Mouse (Mus musculus): ENCODE results near the gene Akt3.
A peak's percentile ranks its signal among the peaks of the same experiment; 100 is the strongest.

Akt3 gene

GRCm38 (mm10) chr1:177188708-177189107, 69.3 kb downstream of the Akt3 start:
- DNase-seq (ENCODE audit: low read depth, low spot score): peak; percentile 69

GRCm38 (mm10) chr1:177186751-177187150, 71.3 kb downstream of the Akt3 start:
- no peak for DNase-seq (ENCODE audit: low read depth, low spot score)

DNA sequence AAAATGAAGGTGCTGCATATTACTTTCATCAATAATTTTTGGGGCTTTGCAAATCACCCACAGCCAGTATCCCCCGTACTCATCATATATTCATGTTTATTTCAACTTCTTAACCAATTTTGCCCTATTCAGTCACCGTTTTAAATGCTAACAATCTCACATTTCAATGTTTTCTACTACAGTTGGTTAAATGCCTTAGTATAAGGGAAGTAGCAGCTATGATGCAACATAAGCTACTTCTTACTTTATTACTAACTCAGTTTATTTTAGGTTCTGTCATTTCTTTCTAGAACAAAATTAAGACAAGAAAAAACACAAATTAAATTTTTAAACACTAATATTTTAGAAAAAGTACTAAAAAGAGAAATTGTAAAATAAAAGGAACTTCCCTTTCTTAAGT, 78.4 kb downstream of the Akt3 start:
- DNase-seq (ENCODE audit: low read depth, low spot score): no peak

DNA sequence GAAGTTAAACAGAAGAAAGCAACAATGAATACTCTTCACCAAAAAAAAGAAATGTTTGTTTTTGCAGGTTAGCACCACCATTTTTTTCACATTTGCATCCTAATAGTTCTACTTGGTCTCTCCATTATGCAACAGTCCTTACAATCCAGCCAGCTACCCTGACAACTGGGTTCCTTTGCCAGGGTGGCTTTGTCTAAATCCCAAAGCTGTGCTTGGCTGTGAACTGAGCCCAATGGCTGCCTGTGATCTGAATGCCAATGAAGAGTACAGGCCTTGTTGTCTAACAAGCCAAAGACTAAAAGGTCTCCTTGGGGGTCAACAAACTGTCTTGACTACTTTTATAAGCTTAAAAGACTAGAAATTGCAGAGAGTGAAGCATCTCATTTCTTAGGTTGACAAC, 82.6 kb downstream of the Akt3 start:
- DNase-seq (ENCODE audit: low read depth, low spot score): peak; percentile 64

DNA sequence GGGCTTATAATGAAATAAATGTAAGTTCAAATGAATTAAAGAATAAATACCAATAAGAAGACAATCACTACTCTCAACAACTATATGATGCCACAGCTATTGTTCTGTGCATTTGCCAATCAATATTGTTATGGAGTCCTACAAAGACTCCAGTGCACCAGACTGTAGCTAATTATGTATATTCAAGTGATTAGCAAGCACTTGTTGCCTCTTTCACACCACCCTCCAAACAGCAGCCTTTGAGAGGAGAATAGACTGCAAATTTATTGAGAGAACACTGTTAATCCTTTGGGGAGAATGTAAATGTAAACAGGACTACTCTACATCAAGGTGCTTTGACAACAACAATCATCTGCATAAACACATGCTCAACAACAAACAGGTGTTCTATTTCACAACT, 86.7 kb downstream of the Akt3 start:
- no peak for DNase-seq (ENCODE audit: low read depth, low spot score)

DNA sequence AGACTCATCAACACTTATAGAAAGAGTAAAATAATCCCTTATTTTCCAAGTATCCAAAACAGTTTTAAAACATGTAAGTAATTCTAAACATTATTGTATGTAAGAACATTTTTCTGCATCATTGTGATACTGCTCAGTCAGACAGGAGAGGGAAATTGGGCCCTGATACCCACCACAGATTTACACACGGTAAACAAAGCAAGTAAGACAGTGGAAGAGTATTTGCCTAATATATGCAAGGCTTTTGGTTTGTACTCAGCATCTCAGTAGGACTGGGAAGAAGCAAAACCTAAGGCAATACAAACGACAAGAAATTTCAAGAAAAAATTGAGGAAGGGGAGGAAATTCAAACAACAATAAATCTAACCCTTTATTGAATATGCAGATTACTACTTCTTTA, 92.2 kb downstream of the Akt3 start:
- no peak for DNase-seq (ENCODE audit: low read depth, low spot score)

DNA sequence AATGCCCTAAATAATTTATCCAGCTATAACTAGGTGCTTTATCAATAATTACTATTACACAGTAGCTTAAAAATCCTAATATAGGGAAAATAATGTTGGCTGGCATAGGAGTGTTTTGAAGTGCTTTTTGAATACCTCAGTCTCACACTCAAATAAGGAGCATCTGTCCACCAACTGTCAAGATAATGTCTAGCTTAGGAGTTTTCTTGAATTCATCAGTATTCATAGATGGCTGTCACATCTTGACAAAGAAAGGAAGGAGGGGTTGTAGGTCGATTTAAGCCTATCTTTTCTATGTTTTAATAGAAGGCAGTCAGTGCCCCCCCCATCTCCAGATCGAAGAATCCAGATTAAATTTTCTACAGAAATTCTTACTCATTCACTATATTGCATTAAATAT, 92.7 kb downstream of the Akt3 start:
- no peak for DNase-seq (ENCODE audit: low read depth, low spot score)

DNA sequence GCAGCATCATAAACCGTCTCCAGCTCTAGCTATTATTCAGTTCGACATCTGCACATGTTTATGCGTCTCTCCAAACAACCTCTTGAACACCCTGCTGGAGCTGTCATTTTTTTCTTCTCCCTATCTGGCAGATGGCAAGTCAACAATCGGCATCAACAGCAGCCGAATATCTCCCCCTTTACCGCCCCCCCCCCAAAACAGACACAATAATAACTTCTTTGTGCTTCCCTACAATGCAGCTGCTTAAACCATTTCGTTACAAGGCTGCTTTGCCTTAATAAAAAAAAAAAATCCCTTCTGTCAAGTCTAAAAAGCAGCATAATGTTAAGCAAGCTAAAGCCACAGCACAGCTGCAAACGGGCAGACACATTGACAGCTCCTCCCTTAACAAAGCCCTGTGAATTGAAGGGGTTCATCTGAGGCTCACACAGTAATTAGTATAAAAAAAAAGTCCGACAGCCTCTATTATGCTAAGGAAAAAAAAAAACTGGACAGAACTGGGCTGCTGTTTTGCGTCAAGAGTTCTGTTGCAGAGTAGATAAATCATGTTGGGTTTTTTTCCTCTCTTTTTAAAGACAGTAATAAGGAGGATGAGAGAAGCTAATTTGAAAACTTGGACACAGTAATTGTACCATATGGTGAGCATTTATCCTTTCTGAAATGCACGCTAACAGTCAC, 107.5 kb downstream of the Akt3 start:
- DNase-seq (ENCODE audit: low read depth, low spot score): peak; percentile 60

DNA sequence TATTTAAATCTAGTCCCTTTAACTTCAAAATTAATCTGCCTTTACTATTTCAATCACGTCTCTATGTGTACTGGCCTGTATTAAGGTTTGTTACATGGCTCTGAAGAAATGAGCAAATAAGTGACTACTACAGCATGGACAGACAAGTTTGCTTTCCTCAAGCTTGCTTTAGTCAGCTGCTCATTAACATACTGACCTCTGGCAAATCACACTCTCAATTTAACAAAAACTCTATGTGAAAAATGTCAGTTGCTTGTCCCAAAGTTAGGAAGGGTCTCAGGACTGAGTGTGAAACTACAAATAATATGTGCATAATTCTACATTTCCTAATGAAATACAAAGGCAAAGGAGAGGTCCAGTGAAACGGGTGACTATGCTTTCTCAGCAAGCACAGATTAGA, 109.3 kb downstream of the Akt3 start:
- DNase-seq (ENCODE audit: low read depth, low spot score): no peak

GRCm38 (mm10) chr1:177141468-177141867, 116.5 kb downstream of the Akt3 start:
- no peak for DNase-seq (ENCODE audit: low read depth, low spot score)

- DNase-seq (ENCODE audit: low read depth, low spot score): no peak
These were observed 118.4 kb downstream of the Akt3 start for GRCm38 (mm10) chr1:177139652-177140051.

- no peak for DNase-seq (ENCODE audit: low read depth, low spot score)
These were observed 126.5 kb downstream of the Akt3 start for GRCm38 (mm10) chr1:177131458-177131857.

DNA sequence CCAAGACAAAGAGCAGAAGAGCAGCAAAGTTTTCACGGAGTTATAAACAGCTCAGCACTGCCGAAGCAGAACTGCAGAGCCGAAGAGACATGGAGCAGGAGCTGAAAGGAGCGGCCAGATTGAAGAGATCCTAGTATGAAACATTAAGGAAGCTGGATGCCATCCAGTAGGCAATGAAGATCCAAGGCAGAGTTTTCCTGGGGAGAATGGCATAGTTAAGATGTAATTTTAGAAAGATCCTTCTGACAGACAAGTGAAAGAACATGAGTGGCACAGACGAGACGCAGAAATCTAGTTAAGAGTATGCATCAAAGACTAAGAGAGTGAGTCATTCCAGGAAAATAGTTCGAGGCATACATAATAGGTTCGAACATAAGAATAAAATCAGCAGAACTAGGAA, 131.3 kb downstream of the Akt3 start:
- peak; percentile 56 for DNase-seq (ENCODE audit: low read depth, low spot score)

- no peak for DNase-seq (ENCODE audit: low read depth, low spot score)
These were observed 147.2 kb downstream of the Akt3 start for GRCm38 (mm10) chr1:177110665-177111271.

- no peak for DNase-seq (ENCODE audit: low read depth, low spot score)
These were observed 167.5 kb downstream of the Akt3 start for GRCm38 (mm10) chr1:177090465-177090864.

- DNase-seq (ENCODE audit: low read depth, low spot score): no peak
These were observed 168.5 kb downstream of the Akt3 start for GRCm38 (mm10) chr1:177089515-177089914.

DNA sequence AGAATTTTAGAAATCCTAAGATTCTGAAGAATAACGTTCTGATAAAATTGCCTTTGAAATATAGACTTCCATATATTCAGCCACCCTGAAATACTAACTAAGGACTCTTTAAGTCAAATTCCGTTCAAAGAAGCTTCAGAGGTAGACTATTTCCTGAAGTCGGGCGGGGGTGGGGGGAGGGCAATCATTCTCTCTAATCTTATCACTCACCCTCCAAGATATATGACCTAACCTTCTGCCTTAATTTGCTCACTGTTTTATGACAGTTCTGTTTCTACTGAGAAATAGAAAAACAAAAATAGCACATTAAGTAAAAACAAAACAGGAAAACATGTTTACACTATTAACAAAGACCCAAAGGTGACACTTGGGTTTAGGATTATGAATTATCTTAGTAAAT, 169.0 kb downstream of the Akt3 start:
- no peak for DNase-seq (ENCODE audit: low read depth, low spot score)

- no peak for DNase-seq (ENCODE audit: low read depth, low spot score)
These were observed 175.9 kb downstream of the Akt3 start for GRCm38 (mm10) chr1:177081957-177082645.

DNA sequence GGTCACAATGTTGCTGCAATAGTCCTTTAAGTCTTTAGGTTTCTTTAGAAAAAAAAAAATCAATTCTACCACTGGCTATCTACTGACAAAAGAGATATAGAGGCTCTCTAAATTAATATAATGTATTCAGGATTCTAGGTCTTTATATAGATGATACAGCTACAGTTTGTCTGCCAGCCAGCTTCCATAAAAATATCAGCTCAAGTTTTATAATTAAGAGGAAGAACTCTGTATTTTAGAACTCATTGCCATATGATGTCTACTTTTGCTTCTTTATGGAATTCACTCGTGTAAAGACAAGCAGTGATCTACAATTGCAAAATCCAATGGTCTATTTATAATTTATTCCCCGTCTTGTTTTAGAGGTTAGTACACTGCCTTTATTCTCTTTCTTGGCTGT, 188.8 kb downstream of the Akt3 start:
- DNase-seq (ENCODE audit: low read depth, low spot score): no peak

DNA sequence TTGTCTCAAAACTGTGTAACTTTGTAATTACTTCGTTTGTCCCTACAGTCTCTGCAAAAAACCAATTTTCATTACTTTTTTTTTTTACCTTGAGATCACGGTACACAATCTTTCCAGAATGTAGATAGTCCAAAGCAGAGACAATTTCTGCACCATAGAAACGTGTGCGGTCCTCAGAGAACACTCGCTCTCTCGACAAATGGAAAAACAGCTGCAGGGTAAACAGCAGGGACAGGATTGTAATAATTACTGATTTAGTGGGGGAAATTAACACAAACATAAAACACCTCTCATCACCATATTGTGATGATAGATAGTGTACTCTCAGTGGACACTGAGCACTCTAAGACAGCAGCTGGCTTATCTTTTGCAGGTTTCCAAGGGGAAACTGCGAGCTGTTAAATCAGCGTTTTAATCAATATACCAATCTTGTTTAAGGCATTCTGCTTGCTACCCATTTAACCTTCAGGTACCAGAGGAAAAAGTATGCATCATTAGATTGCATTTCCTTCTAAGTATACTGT, 190.8 kb downstream of the Akt3 start:
- no peak for DNase-seq (ENCODE audit: low read depth, low spot score)

- DNase-seq (ENCODE audit: low read depth, low spot score): no peak
These were observed 192.3 kb downstream of the Akt3 start for GRCm38 (mm10) chr1:177065732-177066131.

DNA sequence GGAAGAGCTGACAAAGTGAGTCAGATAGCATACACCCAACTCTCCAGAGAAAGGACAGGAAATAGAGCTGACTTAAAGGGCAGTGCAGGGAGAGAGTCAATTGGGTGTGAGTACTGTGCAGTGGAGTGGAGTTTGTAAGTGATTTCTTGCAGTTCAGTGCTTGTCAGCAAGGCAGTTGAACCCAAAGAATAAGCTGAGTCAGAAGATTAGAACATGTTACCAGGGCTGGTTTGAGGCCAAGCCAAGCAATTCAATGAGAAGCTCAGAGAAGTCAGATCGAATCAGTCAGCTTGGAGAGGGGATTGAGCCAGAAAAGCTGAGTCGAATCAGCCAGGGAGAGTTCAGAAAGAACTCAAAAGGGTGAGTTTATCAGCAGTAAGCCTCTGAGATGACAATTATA, 196.2 kb downstream of the Akt3 start:
- no peak for DNase-seq (ENCODE audit: low read depth, low spot score)

- no peak for DNase-seq (ENCODE audit: low read depth, low spot score)
These were observed 203.1 kb downstream of the Akt3 start for GRCm38 (mm10) chr1:177054891-177055290.
